Mouse (Mus musculus) liver, embryonic 11.5 days (tissue): ENCODE results near the gene Nradd. TPM values are rescaled to one million over a fixed set of nuclear protein-coding genes. Genes with fewer than 3 reads are reported as not detected.
A peak's percentile ranks its signal among the peaks of the same experiment; 100 is the strongest.

ENCODE experiments used
- ATAC-seq: fragments of 200-750 bp; cut with Nextera tagmentation; replicated peaks from 2 replicates; pipeline ENCODE4 v1.8.0; 2017; ENCODE audit warnings: moderate number of reproducible peaks, mild to moderate bottlenecking, moderate TSS enrichment, moderate library complexity; ENCODE audit not compliant: low FRiP score
- DNase-seq: peaks from one replicate; pipeline ENCODE4 v3.0.0-alpha.2; 2017; ENCODE audit warnings: low spot score
- H3K27ac ChIP-seq: fragments of 300-500 bp; sonication (generic); 2 replicates; pipeline ENCODE4 v1.5.1; 2014; ENCODE audit warnings: mild to moderate bottlenecking, low read depth, low read length, control low read depth
- H3K27me3 ChIP-seq: fragments of 300-500 bp; sonication (generic); replicated peaks from 2 replicates; pipeline ENCODE4 v1.6.1; 2014; ENCODE audit warnings: low read length, mixed read lengths; ENCODE audit not compliant: control insufficient read depth, insufficient read depth
- H3K36me3 ChIP-seq: fragments of 300-500 bp; sonication (generic); 2 replicates; pipeline ENCODE4 v1.6.1; 2014; ENCODE audit warnings: mild to moderate bottlenecking, low read length, moderate library complexity, mixed read lengths; ENCODE audit not compliant: control insufficient read depth, insufficient read depth
- H3K4me1 ChIP-seq: fragments of 300-500 bp; sonication (generic); replicated peaks from 2 replicates; pipeline ENCODE4 v1.6.1; 2014; ENCODE audit warnings: low read length, mixed read lengths; ENCODE audit not compliant: control insufficient read depth, insufficient read depth
- H3K4me2 ChIP-seq: fragments of 300-500 bp; sonication (generic); 2 replicates; pipeline ENCODE4 v1.6.1; 2014; ENCODE audit warnings: mild to moderate bottlenecking, control low read depth, moderate library complexity
- H3K4me3 ChIP-seq: fragments of 300-500 bp; sonication (generic); 2 replicates; pipeline ENCODE4 v1.5.1; 2014; ENCODE audit warnings: low read depth, low read length, control low read depth
- H3K9ac ChIP-seq: fragments of 300-500 bp; sonication (generic); 2 replicates; pipeline ENCODE4 v1.6.1; 2014; ENCODE audit warnings: low read depth, low read length, control low read depth
- H3K9me3 ChIP-seq: fragments of 300-500 bp; sonication (generic); 2 replicates; pipeline ENCODE4 v1.6.1; 2016; ENCODE audit warnings: low read length, inconsistent platforms, mixed read lengths; ENCODE audit not compliant: control insufficient read depth
- WGBS: fragments of 180-500 bp; shearing (Covaris S2); extraction: QIAGEN DNeasy Blood & Tissue Kit; methylation state at CpG from one replicate; pipeline ENCODE4 v1.1.7; 2014; 5-methylcytosine and 5-hydroxymethylcytosine counted together
- polyA plus RNA-seq: library from polyadenylated mRNA; unstranded; fragments of >200 nt; fragmentation: Nextera tagmentation; extraction: Ambion mirVana; gene quantifications from 2 replicates; pipeline ENCODE4 v1.2.1, GENCODE M21; 2014

The Nradd gene
- polyA plus RNA-seq, result 8.2 and 9.9 TPM in 2 replicates

DNA sequence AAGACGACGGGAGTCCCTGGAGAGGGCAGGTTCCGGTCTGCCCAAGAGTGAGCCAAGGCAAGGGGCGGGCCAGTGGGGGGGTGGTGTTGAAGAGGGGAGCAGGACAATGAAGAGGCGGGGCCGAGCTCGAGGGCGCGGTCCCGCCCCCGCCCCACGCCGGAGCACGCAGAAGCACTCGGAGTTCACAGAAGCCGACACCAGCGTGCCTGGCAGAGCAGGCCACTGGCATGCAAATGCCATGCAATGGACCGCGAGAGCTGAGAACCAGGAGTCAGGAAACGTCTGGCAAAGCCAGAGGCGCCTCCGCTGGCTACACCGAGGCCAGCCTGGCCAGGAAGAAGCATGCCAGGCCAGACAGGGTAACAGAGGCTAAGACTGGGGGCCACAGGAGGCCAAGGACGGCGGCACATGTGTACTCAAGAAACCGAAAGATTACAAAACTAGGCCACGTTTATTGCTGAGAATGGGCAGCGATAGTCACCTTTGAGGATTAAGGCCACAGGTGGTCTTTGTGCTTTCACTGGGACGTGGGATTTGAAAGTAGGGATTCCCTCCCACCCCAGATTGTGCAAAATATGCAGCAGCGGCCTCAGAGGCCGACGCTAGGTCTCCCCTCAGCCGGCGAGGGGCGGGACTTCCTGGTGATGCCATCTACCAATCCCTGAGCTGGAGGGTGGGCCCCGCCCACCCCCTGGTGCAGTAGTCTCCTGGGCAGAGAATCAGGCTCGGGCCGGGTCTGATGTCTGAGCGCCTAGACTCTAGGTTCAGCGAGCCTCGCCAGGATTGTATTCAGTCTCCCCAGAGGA is at the start of gene Nradd:
TSS of gene Nradd (minus strand) at position 92 of the 806 bp plus-strand sequence.
- peak within 1 kb of the TSS; percentile 64 for H3K27ac ChIP-seq
- peak within 1 kb of the TSS; percentile 67 for H3K9ac ChIP-seq

DNA sequence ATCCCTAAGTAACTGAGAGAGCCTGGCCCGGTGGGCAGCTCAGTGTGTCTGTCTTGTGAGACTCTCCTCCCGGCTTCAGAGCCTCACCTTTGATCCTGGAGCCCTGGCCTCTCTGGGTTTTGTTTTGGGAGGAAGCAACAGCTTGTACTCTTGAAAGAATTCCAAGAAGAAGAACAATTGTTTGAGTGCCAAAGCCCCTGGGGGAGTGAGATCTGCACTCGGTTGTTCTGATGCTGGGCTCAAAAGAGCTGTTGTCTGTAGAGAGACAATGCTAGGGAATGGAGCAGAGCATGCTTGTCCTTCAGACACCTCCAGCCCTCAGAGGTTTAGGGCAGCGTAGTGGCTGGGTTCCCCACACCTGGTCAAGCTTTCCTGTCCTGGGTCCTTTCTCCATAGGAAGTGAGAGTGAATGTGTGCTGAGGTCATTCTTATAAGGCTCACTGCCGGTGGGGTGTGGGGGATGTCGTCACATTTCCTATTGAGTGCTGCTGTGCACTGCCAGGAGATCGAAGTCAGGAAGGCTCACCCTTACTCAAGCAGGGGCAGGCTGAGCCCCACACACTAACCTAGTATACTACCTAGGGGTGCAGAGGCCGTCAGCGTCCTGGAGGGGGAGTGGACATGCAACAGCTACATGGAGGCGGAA is 49.0 kb upstream of the Nradd start:
- no peak overlapping the region for H3K4me3 ChIP-seq
- 61% methylated on average over 10 of the region's 10 CpGs for WGBS
- no peak overlapping the region for H3K27ac ChIP-seq
- H3K9me3 ChIP-seq, result no peaks in the 10 kb centered on the region
- H3K27me3 ChIP-seq, result no peaks in the 10 kb centered on the region
- no peak for ATAC-seq
- H3K4me2 ChIP-seq, result no peak overlapping the region; the same call in 1 of the 2 replicates
- DNase-seq, result no peak
- H3K4me1 ChIP-seq, result peaks cover 76% of the 10 kb centered on the region
- H3K36me3 ChIP-seq, result no peaks in the 10 kb centered on the region
- no peak overlapping the region for H3K9ac ChIP-seq

More for the DNA sequence above, at the start of gene Nradd:
- Histone ChIP-seq H3K36me3 (peaks cover 13% of the 10 kb centered on the region; the same call in 1 of the 2 replicates), H3K4me1 (peaks cover 19% of the 10 kb centered on the region), H3K4me2 (peak within 1 kb of the TSS; percentile 99), H3K4me3 (peak within 1 kb of the TSS; percentile 59), H3K9me3 (no peaks in the 10 kb centered on the region), H3K27me3 (no peaks in the 10 kb centered on the region)
- DNase-seq (peak; percentile 83), ATAC-seq (peak; percentile 91)
- 17% methylated on average over 40 of the region's 41 CpGs for WGBS

DNA sequence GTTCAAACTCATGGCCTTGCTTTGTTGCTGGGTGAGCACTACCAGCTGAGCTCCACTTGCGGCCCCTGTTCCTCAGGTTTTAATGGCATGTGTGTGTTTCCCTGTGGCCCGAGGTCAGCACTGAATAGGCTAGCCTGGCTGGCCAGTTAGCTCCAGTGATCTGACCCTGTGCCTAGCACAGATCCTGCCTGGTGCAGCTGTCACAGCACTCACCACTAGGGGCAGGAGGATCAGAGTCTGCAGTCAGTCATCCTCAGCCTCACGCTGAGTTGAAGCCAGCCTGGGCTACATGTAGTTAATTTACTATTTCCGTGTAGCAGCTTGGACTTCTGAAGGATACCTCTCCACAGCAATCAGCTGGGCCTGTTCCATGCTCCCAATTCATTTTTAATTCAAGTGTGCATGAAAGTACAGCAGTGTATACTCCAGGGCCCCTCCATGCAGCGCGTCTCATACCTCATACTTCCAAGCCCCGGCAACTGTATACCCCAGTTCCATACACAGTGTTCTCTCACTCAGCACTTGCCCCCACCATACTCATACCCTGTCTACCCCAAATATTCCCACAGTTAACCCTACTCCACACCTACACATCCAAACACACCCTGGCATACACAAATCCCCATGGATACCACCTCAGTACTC is 48.3 kb upstream of the Nradd start:
- no peaks in the 10 kb centered on the region for H3K36me3 ChIP-seq
- no peak overlapping the region for H3K4me2 ChIP-seq
- no peak for DNase-seq
- no peak overlapping the region for H3K27ac ChIP-seq
- H3K9ac ChIP-seq, result no peak overlapping the region
- H3K27me3 ChIP-seq, result no peaks in the 10 kb centered on the region
- no peaks in the 10 kb centered on the region for H3K9me3 ChIP-seq
- no peak overlapping the region for H3K4me3 ChIP-seq
- peaks cover 81% of the 10 kb centered on the region for H3K4me1 ChIP-seq
- ATAC-seq, result no peak
- WGBS, result 62% methylated on average over 7 of the region's 7 CpGs

DNA sequence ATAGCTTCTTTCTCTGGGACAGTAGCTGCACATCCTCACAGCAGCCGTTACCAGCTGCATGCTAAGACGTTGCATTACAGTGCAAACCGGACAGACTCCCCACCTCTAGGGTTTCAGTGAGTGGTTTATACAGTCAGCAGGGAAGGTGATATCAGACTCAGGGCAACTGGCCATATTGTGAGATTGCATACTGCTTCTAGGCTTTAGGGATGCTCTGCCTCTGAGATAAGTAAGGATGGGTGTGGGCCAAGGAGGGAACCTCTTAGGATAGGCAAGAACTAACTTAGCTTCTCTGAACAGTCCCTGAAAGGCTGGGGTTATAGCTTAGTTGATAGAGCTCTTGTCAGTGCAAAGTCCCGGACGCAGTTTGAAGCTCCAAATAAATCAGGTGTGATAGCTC is 45.5 kb upstream of the Nradd start:
- Histone ChIP-seq H3K36me3 (no peaks in the 10 kb centered on the region), H3K9ac (no peak overlapping the region), H3K27me3 (no peaks in the 10 kb centered on the region), H3K27ac (no peak overlapping the region), H3K4me3 (no peak overlapping the region), H3K4me2 (0 out of 2 replicates have a peak overlapping the region, but pooled peaks have one; percentile 15), H3K9me3 (no peaks in the 10 kb centered on the region), H3K4me1 (peaks cover 86% of the 10 kb centered on the region)
- WGBS, result 57% methylated on average over 5 of the region's 5 CpGs
- DNase-seq (no peak), ATAC-seq (no peak)

DNA sequence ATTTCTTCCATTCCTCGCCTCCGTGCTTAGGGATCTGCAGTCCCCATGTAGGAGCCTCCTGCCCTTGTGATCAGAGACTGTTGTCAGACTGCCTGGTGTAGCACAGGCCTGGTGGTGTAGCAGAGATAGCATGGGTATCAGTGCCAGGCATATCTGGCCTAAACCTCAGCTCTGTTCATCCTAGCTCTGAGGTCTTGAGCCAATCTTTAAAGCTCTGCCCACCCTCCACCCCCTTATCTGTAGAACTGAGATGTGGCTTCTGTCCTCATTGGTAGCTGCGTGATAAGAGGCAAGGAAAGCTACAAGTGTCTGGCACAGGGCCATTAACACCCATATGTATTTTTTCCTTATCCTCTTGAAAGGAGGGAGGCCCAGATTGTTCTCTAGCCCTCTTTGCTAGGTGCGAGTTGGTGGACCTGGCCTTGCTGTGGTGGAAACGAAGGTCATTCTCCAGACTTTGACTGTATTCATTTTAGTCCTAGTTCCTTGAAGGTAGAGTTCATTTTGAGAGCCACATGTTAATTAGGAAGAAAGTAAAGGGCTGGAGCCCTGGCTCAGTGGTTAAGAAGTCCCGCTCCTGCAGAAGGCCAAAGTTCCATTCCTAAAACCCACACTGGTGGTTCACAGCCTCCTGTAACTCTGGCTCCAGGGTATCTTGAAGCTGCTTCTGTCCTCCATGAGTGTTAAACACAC is 44.5 kb upstream of the Nradd start:
- peak; percentile 40 for DNase-seq
- H3K9me3 ChIP-seq, result no peaks in the 10 kb centered on the region
- H3K9ac ChIP-seq, result no peak overlapping the region
- H3K27me3 ChIP-seq, result no peaks in the 10 kb centered on the region
- ATAC-seq, result peak; percentile 92
- no peak overlapping the region for H3K4me3 ChIP-seq
- H3K4me2 ChIP-seq, result no peak overlapping the region; the same call in 1 of the 2 replicates
- WGBS, result 47% methylated on average over 6 of the region's 6 CpGs
- no peaks in the 10 kb centered on the region for H3K36me3 ChIP-seq
- peaks cover 84% of the 10 kb centered on the region for H3K4me1 ChIP-seq
- H3K27ac ChIP-seq, result no peak overlapping the region

DNA sequence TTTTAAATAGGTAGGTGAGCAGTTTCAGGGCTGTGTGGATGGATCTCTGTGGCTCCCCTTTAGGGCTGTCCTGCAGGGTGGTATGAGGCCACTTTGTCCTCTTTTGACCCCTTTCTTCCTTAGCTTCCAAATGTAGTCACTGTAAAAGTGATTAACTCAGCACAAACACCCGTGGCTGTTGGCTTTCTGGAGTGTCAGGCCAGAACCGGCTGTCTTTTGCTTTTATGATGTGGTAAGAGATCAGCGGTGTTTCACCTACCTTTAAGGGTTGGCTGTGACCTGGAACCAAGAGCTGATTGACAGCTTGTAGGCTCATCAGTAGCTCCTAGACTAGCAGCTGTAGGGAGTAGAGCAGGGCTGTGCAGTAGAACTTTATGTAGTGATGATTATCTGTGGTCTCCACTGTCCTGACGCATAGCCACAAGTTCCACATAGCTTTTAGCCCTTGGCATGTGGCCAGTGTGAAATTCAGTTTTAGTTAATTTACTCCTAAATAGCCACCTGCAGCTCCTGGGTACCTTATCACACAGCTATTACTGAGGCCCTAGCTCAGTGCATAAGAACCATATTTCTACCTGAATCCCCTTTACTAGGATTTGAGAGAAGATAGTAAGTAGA is 43.1 kb upstream of the Nradd start:
- WGBS, result 40% methylated on average over 4 of the region's 4 CpGs
- Histone ChIP-seq H3K9me3 (no peaks in the 10 kb centered on the region), H3K4me2 (peak overlapping the region; percentile 20; the same call in 1 of the 2 replicates), H3K9ac (no peak overlapping the region), H3K36me3 (no peaks in the 10 kb centered on the region), H3K27ac (no peak overlapping the region), H3K4me1 (peaks cover 80% of the 10 kb centered on the region), H3K27me3 (no peaks in the 10 kb centered on the region), H3K4me3 (no peak overlapping the region)
- DNase-seq, result no peak
- no peak for ATAC-seq

DNA sequence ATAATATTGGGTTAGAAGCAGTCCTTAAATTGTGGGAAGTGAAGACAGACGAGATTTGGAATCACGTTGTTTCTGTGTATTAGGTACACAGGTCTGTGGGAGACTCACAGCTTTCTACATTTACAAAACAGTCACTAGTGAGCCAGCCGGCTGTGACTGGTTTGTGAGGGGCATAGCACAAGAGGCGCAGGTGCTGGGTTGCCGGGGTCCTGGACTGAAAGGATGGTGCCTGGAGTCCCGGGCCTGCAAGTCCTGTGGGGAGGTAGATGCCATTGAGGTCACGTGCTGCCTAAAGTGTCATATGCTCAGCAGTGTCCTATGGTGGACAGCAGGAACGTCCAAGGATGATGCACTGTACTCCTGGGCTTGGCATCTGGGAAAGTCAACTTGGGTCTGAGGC is 42.1 kb upstream of the Nradd start:
- H3K36me3 ChIP-seq, result no peaks in the 10 kb centered on the region
- peaks cover 87% of the 10 kb centered on the region for H3K4me1 ChIP-seq
- H3K9ac ChIP-seq, result peak overlapping the region; percentile 20; the same call in 1 of the 2 replicates
- no peaks in the 10 kb centered on the region for H3K27me3 ChIP-seq
- ATAC-seq (no peak), DNase-seq (no peak)
- whole genome bisulfite sequencing, result 27% methylated on average over 8 of the region's 8 CpGs
- H3K27ac ChIP-seq, result peak overlapping the region; percentile 69
- H3K9me3 ChIP-seq, result no peaks in the 10 kb centered on the region
- peak overlapping the region; percentile 26 for H3K4me3 ChIP-seq
- H3K4me2 ChIP-seq, result peak overlapping the region; percentile 71

DNA sequence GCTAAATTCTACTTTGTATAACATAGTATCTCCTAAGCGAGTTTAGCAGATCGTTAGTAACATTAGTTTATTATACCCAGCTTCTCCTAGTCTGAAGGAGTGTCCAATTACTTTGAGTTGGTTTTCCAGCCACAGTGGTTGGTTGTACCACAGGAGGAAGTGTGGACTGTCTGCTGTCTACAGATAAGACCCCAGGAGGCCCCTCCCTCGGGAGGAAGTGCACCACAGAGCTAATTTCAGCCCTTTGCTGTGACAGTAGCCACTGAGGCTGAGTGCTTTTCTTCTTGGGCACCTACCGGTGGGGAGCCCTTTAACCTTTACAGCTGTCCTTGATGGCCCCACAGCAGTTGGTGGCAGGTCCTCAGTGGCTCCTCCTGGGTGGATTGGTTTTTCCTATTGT is 41.7 kb upstream of the Nradd start:
- Histone ChIP-seq H3K9ac (peak overlapping the region; percentile 20; the same call in 1 of the 2 replicates), H3K4me2 (peak overlapping the region; percentile 71), H3K9me3 (no peaks in the 10 kb centered on the region), H3K4me1 (peaks cover 88% of the 10 kb centered on the region), H3K27ac (peak overlapping the region; percentile 69), H3K27me3 (no peaks in the 10 kb centered on the region), H3K36me3 (no peaks in the 10 kb centered on the region), H3K4me3 (peak overlapping the region; percentile 26)
- 12% methylated on average over 4 of the region's 4 CpGs for WGBS
- ATAC-seq (peak; percentile 80), DNase-seq (peak; percentile 65)
